ENCODE assay signal across 11 mouse cellular contexts in the genomic region with DNA sequence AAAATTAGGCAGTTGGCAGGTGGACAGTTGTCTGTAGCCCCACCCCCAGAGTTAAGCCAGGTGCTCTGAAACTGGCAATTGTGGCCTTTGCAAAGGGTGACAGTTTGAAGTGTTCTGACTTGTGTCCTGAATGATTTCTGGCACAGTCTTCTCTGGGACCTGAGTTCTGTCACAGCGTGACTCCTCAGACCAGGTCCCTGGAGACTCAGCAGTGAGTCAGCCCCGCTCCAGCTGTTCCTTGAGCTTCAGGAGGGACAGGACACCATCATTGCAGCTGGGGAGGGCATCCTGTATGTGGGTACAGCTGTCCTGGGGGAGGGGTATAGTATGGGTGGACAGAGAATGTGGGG. TPM values are rescaled to one million over a fixed set of nuclear protein-coding genes. Genes with fewer than 3 reads are reported as not detected.
A peak's percentile ranks its signal among the peaks of the same experiment; 100 is the strongest.
DNase-seq lines count a peak whose midpoint lies in the region; ATAC-seq and TF ChIP-seq lines count a peak whose summit lies in the region.
"Had no signal": no experiment of that assay in that cellular context is flagged by ENCODE, and none has a peak within 500 bp of the region (broad histone marks: within the 10 kb centered on the region; RNA-seq: fewer than 3 reads in every experiment).

No protein-coding gene starts in this region.

- no peaks in the 10 kb centered on the region for H3K27me3 ChIP-seq in liver, adult 2 months (ENCODE audit: control insufficient read depth, insufficient read depth, low read length)
- no peaks in the 10 kb centered on the region for H3K27me3 ChIP-seq in liver, embryonic 11.5 days (replicated peaks; ENCODE audit: control insufficient read depth, insufficient read depth, low read length)
- no peaks in the 10 kb centered on the region for H3K27me3 ChIP-seq in forebrain, embryonic 16.5 days (replicated peaks; ENCODE audit: control insufficient read depth, insufficient read depth, low read length)
- H3K27me3 ChIP-seq: embryonic facial prominence, embryonic 13.5 days; midbrain, embryonic 15.5 days had no signal

- H3K79me2 ChIP-seq in liver, adult 2 months (ENCODE audit: control insufficient read depth, insufficient read depth, low read length), result no peaks in the 10 kb centered on the region

- no peak for TF ChIP-seq CTCF in liver, adult 2 months (IDR thresholded peaks at IDR 0.05; ENCODE audit: low read depth, low read length)

- peaks cover 12% of the 10 kb centered on the region for H3K4me1 ChIP-seq in liver, adult 2 months (ENCODE audit: control insufficient read depth, insufficient read depth, low read length)
- peaks cover 41% of the 10 kb centered on the region for H3K4me1 ChIP-seq in liver, embryonic 11.5 days (replicated peaks; ENCODE audit: control insufficient read depth, insufficient read depth, low read length)
- H3K4me1 ChIP-seq in forebrain, embryonic 16.5 days (replicated peaks; ENCODE audit: control insufficient read depth, insufficient read depth, low read length), result peaks cover 13% of the 10 kb centered on the region

- WGBS in liver, adult 2 months, result 72% methylated on average over 2 of the region's 2 CpGs
- 91% methylated on average over 2 of the region's 2 CpGs for WGBS in liver, embryonic 11.5 days
- WGBS in forebrain, embryonic 16.5 days, result 90% methylated on average over 2 of the region's 2 CpGs

- no peak overlapping the region for H3K9ac ChIP-seq in liver, adult 2 months (ENCODE audit: low read depth, low read length)
- H3K9ac ChIP-seq in liver, embryonic 11.5 days (ENCODE audit: low read depth, low read length), result no peak overlapping the region
- H3K9ac ChIP-seq in forebrain, embryonic 16.5 days (replicated peaks; ENCODE audit: low read depth, low read length), result no peak overlapping the region
- H3K9ac ChIP-seq: embryonic facial prominence, embryonic 13.5 days; midbrain, embryonic 15.5 days had no signal

- no peak for ATAC-seq in liver, embryonic 11.5 days (replicated peaks; ENCODE audit: low FRiP score)
- ATAC-seq in forebrain, embryonic 16.5 days, result no peak

- TF ChIP-seq POLR2A in liver, adult 2 months (IDR thresholded peaks at IDR 0.05; ENCODE audit: extremely low read depth, insufficient read depth, low read length), result no peak

- no peak overlapping the region for H3K27ac ChIP-seq in liver, adult 2 months (replicated peaks; ENCODE audit: insufficient read depth, low read depth, low read length)
- H3K27ac ChIP-seq in liver, embryonic 11.5 days (ENCODE audit: low read depth, low read length), result no peak overlapping the region
- no peak overlapping the region for H3K27ac ChIP-seq in forebrain, embryonic 16.5 days (ENCODE audit: low read length)
- H3K27ac ChIP-seq: embryonic facial prominence, embryonic 13.5 days; left cerebral cortex, adult 2 months; midbrain, embryonic 15.5 days had no signal

- H3K36me3 ChIP-seq in liver, adult 2 months (ENCODE audit: control insufficient read depth, insufficient read depth, low read length), result peaks cover 14% of the 10 kb centered on the region; the same call in 1 of the 2 replicates
- peaks cover 27% of the 10 kb centered on the region for H3K36me3 ChIP-seq in liver, embryonic 11.5 days (ENCODE audit: control insufficient read depth, insufficient read depth, low read length)
- peaks cover 15% of the 10 kb centered on the region for H3K36me3 ChIP-seq in forebrain, embryonic 16.5 days (ENCODE audit: control insufficient read depth, insufficient read depth)

- H3K4me3 ChIP-seq in liver, adult 2 months (ENCODE audit: insufficient read depth, low read depth, low read length), result no peak overlapping the region
- H3K4me3 ChIP-seq in liver, embryonic 11.5 days (ENCODE audit: low read depth, low read length), result no peak overlapping the region
- no peak overlapping the region for H3K4me3 ChIP-seq in forebrain, embryonic 16.5 days (replicated peaks; ENCODE audit: low read length)
- H3K4me3 ChIP-seq: embryonic facial prominence, embryonic 13.5 days; left cerebral cortex, adult 2 months; midbrain, embryonic 15.5 days had no signal

- DNase-seq in adrenal gland, adult (ENCODE audit: inconsistent age in 2 of 2, low spot score in 1 of 2), result peak; percentile 76 to 82
- no peak for DNase-seq in adrenal gland, adult 18-20 months (ENCODE audit: low spot score in 2 of 2)
- peak; percentile 63 for DNase-seq in liver, adult 2 months (ENCODE audit: extremely low read depth, low read depth, low spot score)
- DNase-seq in liver, embryonic 11.5 days (ENCODE audit: low spot score), result no peak
- peak; percentile 75 to 79 for DNase-seq in heart, adult 9 months (ENCODE audit: low spot score in 2 of 2)
- DNase-seq in skeletal muscle tissue, adult 2 months (ENCODE audit: low read depth, low spot score), result peak; percentile 54
- DNase-seq in Muller cell, postnatal 12 days (ENCODE audit: inconsistent ontology term), result no peak

- H3K4me2 ChIP-seq in liver, embryonic 11.5 days, result no peak overlapping the region
- H3K4me2 ChIP-seq in forebrain, embryonic 16.5 days (ENCODE audit: low read length), result no peak overlapping the region
- H3K4me2 ChIP-seq: embryonic facial prominence, embryonic 13.5 days; midbrain, embryonic 15.5 days had no signal

- H3K9me3 ChIP-seq in liver, embryonic 11.5 days (ENCODE audit: control insufficient read depth, low read length), result no peaks in the 10 kb centered on the region
- no peaks in the 10 kb centered on the region for H3K9me3 ChIP-seq in forebrain, embryonic 16.5 days (ENCODE audit: control insufficient read depth, low read length)
- H3K9me3 ChIP-seq: embryonic facial prominence, embryonic 13.5 days; midbrain, embryonic 15.5 days had no signal

RNA-seq across cellular contexts. Expression of gene Parvb, which starts 19.1 kb away (rescaled TPM):
- total RNA-seq in adrenal gland, adult 18-20 months (2021), result 10 to 100 TPM; 15.6 to 24.9 TPM
- total RNA-seq in liver, adult 2 months (2014; rRNA removed), result 0.55 and 0.94 TPM in 2 replicates
- polyA plus RNA-seq in liver, adult 2 months (2012; rRNA removed), result 1.4 and 2.0 TPM in 2 replicates
- 13.9 and 15.4 TPM in 2 replicates for polyA plus RNA-seq in liver, embryonic 11.5 days (2014; fragmentation: Nextera tagmentation; extraction: Ambion mirVana)
- polyA plus RNA-seq in forebrain, embryonic 16.5 days (2015; fragmentation: Nextera tagmentation; extraction: Ambion mirVana), result 2.2 and 2.8 TPM in 2 replicates

RNA-seq across cellular contexts. Expression of gene Samm50, which starts 20.7 kb away (rescaled TPM):
- 100 to 1,000 TPM; 148 to 189 TPM for total RNA-seq in adrenal gland, adult 18-20 months (2021)
- 46.4 and 58.3 TPM in 2 replicates for total RNA-seq in liver, adult 2 months (2014; rRNA removed)
- 8.8 and 11.5 TPM in 2 replicates for polyA plus RNA-seq in liver, adult 2 months (2012; rRNA removed)
- polyA plus RNA-seq in liver, embryonic 11.5 days (2014; fragmentation: Nextera tagmentation; extraction: Ambion mirVana), result 137 and 148 TPM in 2 replicates
- 88.5 and 91.8 TPM in 2 replicates for polyA plus RNA-seq in forebrain, embryonic 16.5 days (2015; fragmentation: Nextera tagmentation; extraction: Ambion mirVana)

RNA-seq across cellular contexts. Expression of gene Pnpla3, which starts 45.1 kb away (rescaled TPM):
- total RNA-seq in adrenal gland, adult 18-20 months (2021), result 100 to 1,000 TPM in 1 of 2 experiments, 10 to 100 TPM in 1; 55.8 to 288 TPM
- total RNA-seq in liver, adult 2 months (2014; rRNA removed), result 1.2 and 2.6 TPM in 2 replicates
- 4.7 and 10.6 TPM in 2 replicates for polyA plus RNA-seq in liver, adult 2 months (2012; rRNA removed)
- polyA plus RNA-seq in liver, embryonic 11.5 days (2014; fragmentation: Nextera tagmentation; extraction: Ambion mirVana), result 1.4 and 2.3 TPM in 2 replicates
- 5.1 and 5.3 TPM in 2 replicates for polyA plus RNA-seq in forebrain, embryonic 16.5 days (2015; fragmentation: Nextera tagmentation; extraction: Ambion mirVana)

Comparison
In these comparisons a context has a peak if more than half of its experiments do, and no peak if none do; other contexts are left out.
1. DNase-seq: peak in adrenal gland, adult (2 of 2), liver, adult 2 months (single experiment), heart, adult 9 months (2 of 2) and skeletal muscle tissue, adult 2 months (single experiment); none in adrenal gland, adult 18-20 months (0 of 2), liver, embryonic 11.5 days (single experiment) and Muller cell, postnatal 12 days (single experiment).